Mouse (Mus musculus): ENCODE data around the gene Kif20b.

Kif20b gene

DNA sequence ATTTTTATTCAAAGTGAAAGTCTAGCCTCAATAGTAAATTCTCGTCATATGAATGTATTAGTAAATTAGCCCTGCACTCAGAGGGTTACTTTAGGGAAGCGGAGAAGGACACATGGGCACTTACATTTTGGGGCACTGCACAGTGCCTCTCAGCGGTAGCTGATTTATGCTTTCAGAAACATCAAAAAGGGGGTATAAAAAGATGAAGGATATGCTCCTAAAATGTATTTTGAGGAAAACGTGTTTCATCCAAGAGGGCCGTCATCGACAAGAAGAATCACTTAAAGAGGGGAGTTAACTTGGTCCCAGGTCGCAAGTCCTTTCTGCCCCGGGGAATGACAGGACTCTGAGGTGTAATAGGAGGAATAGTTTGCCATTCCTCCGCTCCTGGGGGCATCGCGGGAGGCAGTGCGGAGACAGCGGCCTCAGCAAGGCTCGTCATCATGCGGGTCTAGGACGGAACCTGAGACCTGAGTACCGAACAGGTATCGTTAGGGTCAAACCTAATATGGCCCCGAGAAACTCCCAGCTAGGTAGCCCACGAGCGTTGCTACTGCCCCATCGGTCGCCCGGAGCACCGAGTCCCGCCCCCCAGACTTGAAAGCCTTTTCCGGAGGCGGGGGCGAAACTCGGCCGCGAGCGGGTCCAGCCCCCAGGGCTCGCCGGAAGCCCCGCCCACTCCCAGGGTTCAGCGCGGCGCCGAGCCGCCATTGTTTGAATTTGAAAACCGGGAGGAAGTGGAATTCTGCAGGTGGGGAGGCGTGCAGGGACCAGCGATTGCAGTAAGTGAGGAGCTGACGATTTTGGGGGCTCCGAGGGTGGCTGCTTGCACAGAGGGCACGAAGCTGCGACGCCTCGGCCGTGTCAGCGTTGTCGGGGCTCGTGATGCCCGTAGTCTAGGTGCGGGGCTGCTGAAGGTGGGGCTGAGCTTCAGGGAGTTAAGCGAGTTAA is at the start of gene Kif20b:
TSS of gene Kif20b (plus strand) at position 710 of the 951 bp plus-strand sequence.
- DNase-seq = peak; percentile 96

DNA sequence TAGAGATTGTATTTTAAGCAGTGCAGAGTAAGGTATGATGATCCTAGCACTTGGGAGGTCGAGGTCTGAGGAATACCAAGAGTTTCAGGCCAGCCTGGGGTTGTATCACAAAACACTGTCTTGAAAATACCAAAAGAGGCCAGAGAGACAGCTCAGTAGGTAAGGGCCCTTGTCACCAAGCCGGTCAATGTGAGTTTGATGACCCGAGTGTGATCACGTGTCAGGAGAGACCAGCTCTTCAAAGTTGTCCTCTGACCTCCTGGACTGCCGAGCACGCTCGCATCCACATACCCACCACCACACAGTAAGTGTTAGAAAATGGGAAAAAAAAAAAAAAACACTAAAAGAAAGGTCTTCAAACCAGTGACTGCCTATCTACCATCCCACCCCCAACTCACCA is 45.5 kb upstream of the Kif20b start:
- peak; percentile 15 for DNase-seq

DNA sequence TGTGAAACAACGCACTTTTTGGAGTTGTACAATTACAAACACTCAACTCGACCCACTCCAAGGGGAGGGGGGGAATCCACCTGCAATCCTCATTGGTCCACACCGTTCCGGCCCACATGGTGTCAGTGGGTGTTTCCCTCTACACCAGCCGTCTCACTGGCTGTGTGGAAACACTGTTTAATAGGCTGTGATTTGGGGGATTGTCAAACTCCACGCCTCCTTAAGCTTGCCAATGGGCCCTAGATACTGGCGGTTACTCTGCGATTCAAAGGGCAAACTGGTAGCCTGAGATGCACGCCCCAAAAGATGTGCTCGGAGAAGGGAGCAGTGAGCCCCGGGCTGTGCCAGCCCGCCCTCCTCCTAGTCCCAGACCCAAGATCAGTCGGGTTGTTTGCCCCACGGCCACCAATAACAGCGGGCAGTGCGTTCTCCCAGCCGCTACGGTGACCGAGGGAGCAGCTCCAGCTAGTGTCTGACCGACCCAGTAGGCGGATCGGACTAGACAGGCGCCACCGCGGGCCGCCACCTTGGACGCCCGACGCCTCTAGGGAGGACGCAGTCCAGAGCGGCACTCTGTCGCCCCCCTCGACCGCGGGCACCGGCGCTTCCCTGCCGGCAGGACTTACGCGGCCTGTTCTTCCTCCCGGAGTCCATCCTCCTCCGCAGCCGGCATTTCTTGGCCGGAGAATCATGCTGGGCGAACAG is 44.1 kb upstream of the Kif20b start:
- peak; percentile 84 for DNase-seq

DNA sequence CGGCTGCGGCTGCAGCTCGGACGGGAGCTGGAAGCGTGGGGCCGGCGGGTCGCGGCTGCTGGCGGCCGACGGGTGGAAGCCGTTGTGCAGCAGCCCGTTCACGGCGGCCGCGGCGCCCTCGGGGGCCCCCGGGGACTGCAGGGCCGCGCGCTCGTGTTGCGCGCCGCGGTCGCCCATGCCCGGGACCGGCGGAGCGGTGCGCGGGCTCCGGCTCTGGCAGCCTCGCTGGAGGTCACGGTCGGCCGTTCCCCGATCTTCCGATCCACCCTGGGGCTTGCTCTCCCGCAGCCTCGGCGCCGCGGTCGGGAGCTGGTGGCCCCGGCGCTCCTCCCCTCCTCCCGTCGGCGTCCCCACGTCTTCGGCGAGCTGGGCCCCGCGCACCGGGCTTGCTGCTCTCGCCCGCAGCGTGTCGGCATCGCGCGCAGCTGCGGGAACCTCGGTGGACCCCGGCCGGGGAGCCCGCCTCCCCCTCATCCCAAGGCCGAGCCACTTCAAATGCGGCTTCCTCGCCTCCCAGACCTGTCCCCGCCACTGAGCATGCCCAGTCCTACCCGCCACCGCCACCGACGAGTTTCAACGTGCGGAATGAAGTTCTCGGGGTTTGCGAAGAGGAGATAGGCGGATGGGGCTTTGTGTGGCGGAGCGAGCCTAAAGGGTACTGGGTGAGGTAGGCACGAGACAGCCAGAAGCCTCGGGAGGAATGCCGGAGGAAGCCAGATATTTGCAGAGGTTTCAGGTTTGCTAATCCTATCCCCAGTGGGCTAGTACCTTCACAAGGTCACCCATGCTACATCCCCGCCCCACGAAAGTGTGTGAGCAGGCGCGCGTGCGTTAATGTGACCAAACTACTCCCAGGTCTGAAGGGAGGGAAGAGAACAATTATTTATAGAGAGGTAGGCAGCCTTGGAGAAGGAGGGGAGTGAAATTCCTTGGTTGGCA is 43.3 kb upstream of the Kif20b start, which contains the start of gene Pank1:
TSS of gene Pank1 (minus strand) at position 853 of the 939 bp plus-strand sequence.
- DNase-seq = peak; percentile 72

DNA sequence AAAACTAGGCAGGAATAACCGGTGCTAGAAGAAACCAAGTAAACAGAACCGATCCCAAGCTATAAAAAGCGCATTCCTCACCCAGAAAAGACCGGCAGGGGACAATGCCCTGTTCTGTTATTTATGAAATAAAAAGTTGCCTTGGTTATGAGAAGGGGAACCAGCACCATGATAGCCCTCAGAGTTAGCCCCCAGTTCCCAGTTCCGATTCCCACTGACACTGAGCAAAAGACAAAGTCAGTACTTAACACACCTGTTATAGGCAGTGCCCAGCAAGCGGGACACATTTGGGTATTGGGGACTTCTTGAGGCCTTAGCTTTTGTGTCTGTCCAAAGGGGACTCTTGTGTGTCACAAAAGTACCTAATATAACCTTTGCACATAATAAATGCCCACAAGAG is 42.5 kb upstream of the Kif20b start:
- no peak for DNase-seq

DNA sequence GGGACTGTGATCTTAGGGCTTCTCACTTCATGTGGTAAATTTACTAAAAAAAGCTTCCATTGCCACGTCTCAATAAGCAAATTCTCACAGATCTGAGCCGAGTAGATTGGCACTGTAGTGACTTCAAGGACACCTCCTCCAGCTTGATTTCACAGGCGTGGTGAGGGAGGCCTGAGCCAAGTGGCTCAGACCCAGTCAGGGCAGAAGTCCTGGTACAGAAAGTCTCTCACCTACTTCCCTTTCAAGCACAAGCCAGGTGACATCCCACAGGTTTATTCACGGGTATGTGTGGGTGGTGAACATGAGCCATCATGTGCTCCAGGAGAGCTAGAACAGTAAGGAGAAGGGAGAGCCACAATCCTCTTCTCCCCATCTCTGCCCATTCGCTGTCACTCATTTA is 41.0 kb upstream of the Kif20b start:
- DNase-seq = no peak

DNA sequence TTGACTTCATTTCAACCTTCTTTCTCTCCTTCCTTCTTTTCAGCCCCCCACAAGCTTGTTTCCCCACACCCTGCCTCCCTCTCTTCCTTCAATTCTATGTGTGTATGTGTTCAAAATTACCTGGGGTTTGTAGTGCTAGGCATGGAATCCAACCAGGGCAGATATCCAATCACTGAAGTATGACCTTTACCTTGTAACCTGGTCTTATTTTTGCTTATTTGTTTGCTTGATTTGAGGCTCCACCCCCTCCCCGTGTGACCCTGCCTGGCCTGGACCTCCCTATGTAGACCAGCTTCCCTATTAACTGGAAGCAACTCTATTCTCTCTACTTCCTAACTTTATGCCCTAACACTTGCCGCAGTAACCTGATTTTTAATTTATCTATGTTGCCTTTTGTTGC is 39.7 kb upstream of the Kif20b start:
- no peak for DNase-seq

DNA sequence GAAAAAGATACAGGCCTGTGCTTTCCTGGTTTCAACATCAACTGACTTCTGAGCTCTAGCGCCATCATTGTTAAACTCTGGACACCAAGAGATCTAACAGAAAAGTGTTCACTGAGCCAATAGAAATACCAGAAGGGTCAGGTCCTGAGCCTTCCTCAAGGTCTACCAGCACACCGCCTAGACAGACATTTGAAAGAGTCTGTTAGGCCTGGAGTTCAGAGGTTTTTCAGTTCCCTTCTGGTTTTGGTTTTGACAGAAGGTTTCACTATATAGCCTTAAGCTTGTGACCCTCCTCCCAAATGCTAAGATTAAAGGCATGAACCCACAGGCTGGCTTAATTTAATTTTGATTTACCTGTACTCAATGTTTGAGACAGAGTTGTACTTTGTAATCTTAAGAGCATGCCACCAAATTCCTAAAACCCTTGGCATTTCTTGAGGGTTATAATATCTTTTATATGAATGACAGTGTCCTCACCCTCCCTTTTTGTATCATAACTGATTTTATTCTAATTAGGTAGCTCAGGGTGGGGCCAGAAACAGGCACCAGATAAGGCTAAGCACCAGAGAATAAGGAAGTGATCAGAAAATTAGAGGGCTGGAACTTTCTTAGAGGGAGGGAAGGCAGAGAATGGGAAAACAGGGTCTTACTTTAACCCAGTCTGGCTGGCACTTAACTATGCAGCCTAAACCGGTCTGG is 38.5 kb upstream of the Kif20b start:
- no peak for DNase-seq

DNA sequence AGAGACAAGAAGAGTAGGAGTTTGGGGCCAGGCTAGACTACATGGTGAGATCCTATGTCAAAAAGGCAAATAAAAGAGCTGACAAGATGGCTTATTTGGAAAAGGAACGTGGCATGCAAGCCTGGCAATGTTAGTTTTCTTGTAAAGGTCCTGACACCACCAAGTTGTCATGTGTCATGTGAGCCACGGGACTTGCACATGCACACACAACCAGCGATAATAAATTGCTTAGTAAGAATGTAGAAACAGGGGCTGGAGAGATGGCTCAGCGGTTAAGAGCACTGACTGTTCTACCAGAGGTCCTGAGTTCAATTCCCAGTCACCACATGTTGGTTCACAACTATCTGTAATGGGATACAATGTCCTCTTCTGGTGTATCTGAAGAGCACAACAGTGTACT is 35.8 kb upstream of the Kif20b start:
- no peak for DNase-seq

DNA sequence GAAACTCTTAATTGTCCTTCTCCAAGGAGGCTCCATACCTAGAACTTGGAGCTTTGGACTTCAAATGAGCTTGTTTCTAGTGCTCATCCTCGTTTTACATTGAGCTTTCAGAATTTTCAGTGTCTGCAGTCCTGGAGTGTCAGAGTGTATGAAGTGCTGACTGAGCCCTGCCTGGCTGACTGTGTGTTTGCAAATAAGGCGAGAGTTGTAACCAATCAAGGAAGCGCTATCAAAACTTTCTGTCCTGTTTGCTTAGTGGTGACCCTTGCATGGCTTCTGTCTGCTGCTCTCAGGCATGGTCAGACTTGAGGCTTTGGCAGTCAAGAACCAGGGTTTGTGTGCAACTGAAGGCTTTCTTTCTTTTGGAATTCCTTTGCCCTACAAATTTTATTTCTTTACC is 31.2 kb upstream of the Kif20b start:
- DNase-seq = no peak

DNA sequence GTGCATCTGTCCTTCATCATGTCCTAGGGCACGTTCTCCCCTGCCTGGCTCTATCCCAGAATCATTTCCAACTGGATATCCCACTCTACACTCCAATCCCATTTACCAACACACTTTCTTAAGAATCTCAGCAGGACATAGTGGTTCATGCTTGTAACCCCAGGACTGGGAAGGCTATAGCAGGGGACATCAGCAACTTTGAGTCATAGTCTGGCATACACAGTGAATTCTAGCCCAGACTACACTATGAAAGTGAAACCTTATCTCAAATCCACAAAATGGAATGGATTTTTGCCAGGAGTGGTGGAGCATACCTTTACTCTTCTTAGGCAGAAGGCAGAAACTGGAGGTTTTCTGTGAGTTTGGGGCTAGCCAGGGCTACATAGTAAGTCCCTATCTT is 30.6 kb upstream of the Kif20b start:
- DNase-seq = no peak

DNA sequence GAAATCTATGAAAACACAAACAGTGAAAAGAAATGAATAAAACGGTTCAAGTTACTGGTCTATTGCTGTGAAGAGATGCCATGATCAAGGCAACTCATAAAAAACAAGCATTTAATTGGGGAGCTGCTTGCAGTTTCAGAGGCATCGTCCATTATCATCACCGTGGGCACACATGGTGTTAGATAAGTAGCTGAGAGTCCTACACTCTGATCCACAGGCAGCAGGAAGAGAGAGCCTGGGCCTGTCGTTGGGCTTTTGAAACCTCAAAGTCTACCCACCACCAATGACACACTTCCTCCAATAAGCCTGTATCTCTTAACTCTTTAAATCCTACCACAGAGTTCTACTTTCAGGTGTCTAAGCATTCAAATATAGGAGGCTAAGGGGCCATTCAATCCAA is 27.1 kb upstream of the Kif20b start:
- DNase-seq = no peak

DNA sequence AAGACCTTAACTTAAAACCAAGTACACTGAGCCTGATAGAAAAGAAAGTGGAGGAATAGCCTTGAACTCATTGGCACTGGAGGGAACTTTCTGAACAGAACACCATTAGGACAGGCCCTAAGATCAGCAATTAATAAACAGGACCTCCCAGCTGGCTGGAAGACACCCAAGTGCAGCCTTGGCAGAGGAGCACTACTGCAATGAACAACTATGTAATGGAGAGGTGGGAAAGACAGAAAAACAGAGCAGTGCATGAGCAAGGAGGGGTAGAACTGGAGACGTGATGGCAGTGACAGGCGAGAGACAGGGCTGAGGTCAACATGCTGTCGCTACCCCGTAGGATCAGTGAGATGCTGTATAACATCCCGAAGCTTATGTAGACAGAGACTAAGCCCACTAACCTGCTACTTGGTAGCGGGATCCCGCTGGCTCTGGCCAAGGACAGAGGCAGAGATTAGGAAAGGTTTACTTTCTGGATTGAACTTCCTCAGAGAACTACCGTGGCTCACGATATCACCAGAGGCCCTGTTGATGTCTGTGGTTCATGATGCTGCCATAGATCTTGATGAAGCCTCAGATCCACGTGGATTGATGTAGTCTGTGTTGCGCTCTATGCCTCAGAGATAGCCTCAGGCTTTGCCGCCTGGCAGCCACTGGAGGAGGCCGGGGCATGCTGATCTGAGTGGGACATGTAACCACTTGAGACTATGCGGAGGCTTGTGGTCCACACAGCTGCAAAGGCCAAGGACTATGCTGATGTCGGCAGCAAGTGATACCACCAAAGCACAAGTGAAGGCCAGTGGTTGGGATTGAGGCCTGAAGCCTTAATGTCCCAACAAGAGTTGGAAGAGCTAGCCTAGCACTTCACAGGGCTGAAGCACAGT is 24.8 kb upstream of the Kif20b start:
- DNase-seq = no peak

DNA sequence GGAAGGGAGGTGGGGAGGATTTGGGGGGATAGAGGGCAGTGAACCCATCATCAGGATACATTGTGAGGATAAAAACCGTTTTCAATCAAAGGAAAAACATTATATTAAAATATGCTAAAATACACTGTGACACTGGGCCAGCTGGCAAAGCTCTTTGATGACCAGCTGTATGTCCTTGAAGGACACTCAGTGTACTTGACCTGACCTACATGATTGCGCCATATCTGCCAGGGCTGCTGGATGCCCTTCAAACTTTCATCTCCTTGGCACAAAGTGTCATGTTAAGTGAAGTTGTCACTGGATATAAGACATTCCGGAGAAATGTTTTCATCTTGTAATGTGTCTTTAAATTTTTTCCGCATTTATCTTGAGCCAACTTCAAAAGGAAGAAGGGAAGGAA is 23.2 kb upstream of the Kif20b start:
- no peak for DNase-seq

DNA sequence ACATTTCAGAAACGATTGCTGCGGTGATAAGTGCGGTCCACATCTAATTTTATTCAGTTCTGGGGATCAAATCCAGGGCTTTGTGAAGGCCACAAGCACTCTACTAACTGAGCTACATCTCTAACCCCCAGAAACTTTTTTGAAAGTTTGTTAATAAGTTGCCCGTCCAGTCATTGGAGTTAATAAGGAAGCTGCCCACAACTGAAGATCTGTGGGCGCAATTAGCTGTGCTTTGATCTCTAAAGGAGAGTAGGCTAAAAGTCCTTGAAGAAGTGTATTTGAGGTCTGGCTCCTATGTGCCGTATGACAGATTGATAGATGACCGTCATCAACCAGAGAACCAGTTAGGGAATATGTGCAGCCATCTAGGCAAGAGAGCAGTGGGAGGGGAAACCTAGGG is 20.9 kb upstream of the Kif20b start:
- no peak for DNase-seq

DNA sequence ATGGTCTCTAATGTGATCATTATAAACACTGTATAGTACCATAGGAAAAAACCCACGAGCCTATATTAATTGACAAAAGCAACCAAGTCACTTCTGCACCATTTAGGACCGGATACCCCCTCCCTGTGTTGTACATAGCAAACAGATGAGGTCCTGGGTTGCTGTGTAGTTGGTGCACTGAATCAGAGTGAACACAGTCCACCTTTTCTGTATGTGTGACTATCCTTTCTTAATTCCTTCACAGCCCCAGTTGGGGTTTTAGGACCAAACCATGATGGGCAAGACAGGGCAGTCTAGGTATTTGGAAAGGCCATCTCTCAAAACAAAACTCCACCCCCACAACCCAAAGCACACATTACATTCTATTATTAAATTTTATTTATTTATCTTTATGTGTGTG is 20.4 kb upstream of the Kif20b start:
- DNase-seq = no peak

DNA sequence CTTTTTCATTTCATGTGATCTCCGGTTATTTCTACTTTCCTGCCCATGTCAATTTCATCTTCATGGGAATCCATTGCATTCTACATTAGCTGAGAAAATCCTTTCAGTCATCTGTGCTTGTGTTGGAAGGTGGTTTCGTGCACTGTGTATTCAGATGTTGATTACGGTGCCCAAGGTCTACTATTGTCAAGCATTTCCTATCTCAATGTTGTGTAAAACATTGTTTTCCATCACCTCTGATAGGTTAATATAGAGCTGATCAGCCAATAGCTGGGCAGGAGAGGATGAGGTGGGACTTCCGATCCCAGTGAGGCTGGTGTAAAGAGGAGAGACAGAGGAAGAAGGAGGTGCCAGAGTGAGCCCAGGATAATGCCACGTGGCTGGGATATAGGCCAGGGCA is 18.1 kb upstream of the Kif20b start:
- no peak for DNase-seq

DNA sequence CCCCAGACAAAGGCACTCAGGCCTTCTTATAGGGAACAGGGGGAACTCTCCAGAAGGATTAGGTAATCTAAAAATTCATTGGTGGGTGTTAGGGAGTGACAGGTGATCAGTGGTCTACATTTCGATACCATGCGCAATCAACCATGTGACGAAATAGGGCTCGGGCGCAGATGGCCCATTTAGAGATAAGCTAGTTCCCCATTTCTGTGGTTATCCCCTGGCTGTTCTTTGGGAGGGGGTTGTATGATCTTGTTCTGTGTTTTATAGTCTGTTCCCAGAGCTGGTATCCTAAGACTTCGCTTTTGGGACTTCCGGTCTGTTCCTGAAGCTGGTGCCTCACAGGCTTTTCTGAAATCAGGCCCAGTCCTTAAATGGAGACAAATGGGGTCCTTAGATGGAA is 16.7 kb upstream of the Kif20b start:
- DNase-seq = peak; percentile 15

DNA sequence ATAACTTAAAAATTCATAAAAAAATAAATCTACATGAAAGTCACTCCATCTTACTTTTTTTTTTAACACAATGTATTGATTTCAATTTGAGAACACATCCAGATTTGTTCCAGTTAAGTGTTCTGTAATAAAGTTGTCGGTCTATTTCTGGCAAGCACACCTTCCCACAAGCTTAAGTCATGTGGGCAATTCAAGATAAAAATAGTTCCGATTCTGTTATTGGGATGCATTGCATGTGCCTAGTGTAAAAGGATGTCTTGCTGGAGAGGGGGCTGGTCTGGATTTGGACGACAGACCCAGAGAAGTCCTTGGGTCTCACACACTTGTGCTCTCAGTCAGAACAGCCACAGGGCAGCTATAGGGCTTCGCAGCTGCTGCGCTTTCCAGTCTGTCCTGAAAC is 15.4 kb upstream of the Kif20b start:
- DNase-seq = no peak

DNA sequence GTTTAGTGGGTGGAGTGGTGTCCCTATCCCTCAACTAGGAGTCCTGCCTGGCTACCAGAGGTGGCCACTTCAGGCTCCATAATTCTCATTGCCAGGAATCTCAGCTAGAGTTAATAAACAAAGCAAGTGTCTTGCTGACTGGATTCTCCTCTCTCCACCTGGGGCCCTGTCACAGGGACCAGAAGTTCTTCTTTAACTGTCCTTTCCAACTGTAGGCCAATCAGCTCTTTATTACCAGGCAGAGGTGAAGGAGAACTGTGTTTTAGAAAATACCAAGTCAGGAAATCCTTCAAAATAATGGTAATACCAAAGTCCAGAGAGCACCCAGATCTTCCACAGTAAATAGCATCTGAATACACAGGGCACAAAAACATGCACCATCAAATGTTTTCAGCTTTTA is 9.8 kb upstream of the Kif20b start:
- no peak for DNase-seq

DNA sequence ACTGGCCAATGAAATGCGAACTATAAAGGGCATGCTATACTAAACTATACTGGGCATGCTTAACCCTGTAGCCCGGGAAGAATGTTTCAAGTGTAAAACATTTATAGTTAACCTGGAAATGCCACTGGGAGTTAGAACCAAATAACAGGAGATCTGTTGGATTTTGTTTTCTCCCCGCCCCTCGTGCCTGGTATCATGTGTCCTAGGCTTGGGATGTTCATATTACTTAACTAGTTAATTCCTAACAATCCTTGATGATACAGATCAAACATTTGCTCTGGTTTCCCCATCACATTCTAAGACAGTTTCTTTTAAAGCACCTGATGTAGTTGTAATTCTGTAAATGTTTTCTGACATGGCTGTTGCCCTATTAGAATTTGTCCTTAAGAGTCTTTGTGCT is 2.1 kb upstream of the Kif20b start:
- DNase-seq = no peak

All from liver (tissue).